Mouse (Mus musculus): ENCODE results near the gene Zfp36l1.

DNA sequence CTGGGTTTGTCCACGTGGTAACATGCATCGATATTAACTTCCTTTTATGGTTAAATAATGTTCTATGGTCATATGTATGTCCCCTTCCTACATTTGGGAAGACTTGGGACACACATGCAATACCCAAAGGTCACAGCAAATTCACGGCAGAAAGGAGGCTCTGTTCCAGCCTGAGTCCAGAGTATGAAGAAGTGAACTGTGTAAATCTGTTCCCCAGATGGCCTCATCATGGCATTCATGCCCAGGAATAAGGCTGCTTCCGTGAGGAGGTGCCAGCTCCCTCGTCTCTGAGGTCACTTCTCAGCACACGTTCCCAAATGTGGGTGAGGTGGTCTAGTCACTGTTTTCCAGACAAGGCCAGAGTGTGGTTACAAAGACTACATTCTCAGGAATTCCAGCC, 24.4 kb upstream of the Zfp36l1 start:
- TF ChIP-seq CTCF (IDR thresholded peaks at IDR 0.05; ENCODE audit: extremely low read depth, insufficient read depth, insufficient read length, insufficient replicate concordance) (no peak), POLR2A (IDR thresholded peaks at IDR 0.05; ENCODE audit: low read depth, low read length) (no peak)

Measured in spleen, adult 2 months (tissue).